Mouse (Mus musculus): ENCODE results near the gene Cntn2.

Cntn2 gene

GRCm38 (mm10) chr1:132557901-132558631 is 15.0 kb upstream of the Cntn2 start:
- DNase-seq, result peak; percentile 65

- DNase-seq, result no peak
Observed at GRCm38 (mm10) chr1:132543789-132544188, 733 bp upstream of the Cntn2 start.

- peak; percentile 51 for DNase-seq
Observed at GRCm38 (mm10) chr1:132541824-132542599, 1.0 kb downstream of the Cntn2 start.

- peak; percentile 63 for DNase-seq
Observed at GRCm38 (mm10) chr1:132541171-132541823, 1.8 kb downstream of the Cntn2 start.

GRCm38 (mm10) chr1:132540701-132541100 is 2.4 kb downstream of the Cntn2 start:
- no peak for DNase-seq

GRCm38 (mm10) chr1:132537736-132538135 is 5.3 kb downstream of the Cntn2 start:
- peak; percentile 86 for DNase-seq

GRCm38 (mm10) chr1:132536416-132536815 is 6.6 kb downstream of the Cntn2 start:
- peak; percentile 39 for DNase-seq

- DNase-seq, result peak; percentile 34
Observed at GRCm38 (mm10) chr1:132535541-132535940, 7.5 kb downstream of the Cntn2 start.

- DNase-seq, result peak; percentile 15
Observed at GRCm38 (mm10) chr1:132533840-132534239, 9.2 kb downstream of the Cntn2 start.

GRCm38 (mm10) chr1:132532521-132532920 is 10.5 kb downstream of the Cntn2 start:
- DNase-seq, result peak; percentile 28

- DNase-seq, result no peak
Observed at GRCm38 (mm10) chr1:132530631-132531191, 12.3 kb downstream of the Cntn2 start.

- peak; percentile 88 for DNase-seq
Observed at GRCm38 (mm10) chr1:132528647-132529334, 14.3 kb downstream of the Cntn2 start.

GRCm38 (mm10) chr1:132528071-132528470 is 15.0 kb downstream of the Cntn2 start:
- no peak for DNase-seq

GRCm38 (mm10) chr1:132525832-132526231 is 17.2 kb downstream of the Cntn2 start:
- peak; percentile 90 for DNase-seq

GRCm38 (mm10) chr1:132523920-132524319 is 19.1 kb downstream of the Cntn2 start:
- DNase-seq, result no peak

- no peak for DNase-seq
Observed at GRCm38 (mm10) chr1:132523048-132523447, 20.0 kb downstream of the Cntn2 start.

- peak; percentile 44 for DNase-seq
Observed at GRCm38 (mm10) chr1:132520764-132521163, 22.3 kb downstream of the Cntn2 start.

GRCm38 (mm10) chr1:132519734-132520133 is 23.3 kb downstream of the Cntn2 start:
- no peak for DNase-seq

GRCm38 (mm10) chr1:132518621-132519020 is 24.4 kb downstream of the Cntn2 start:
- DNase-seq, result peak; percentile 74

GRCm38 (mm10) chr1:132516776-132517175 is 26.3 kb downstream of the Cntn2 start:
- DNase-seq, result peak; percentile 25

- DNase-seq, result no peak
Observed at GRCm38 (mm10) chr1:132515339-132515738, 27.7 kb downstream of the Cntn2 start.

- DNase-seq, result no peak
Observed at GRCm38 (mm10) chr1:132512106-132512505, 30.9 kb downstream of the Cntn2 start.

- DNase-seq, result peak; percentile 39
Observed at GRCm38 (mm10) chr1:132511521-132511920, 31.5 kb downstream of the Cntn2 start.
